ENCODE assay signal across 24 mouse cellular contexts in the genomic region with DNA sequence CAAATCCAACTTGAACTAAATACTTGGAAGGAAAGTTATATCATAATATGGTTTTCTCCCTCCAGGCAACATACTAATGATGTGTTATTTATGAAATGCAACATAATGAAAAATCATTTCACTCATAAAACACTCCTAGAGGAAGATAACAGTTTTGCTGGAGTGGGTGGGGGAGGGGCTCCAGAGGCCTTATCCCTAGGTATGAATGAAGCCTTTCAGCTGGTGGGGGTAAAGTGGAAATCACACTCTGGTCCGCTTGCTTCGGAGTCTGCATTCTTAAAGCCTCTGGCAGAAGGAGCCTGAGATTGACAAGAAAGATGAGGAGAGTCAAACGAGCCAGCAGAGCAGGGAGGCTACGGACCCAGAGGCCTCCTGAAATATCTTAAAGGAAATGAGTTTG.
DNase-seq lines count a peak whose midpoint lies in the region; ATAC-seq and TF ChIP-seq lines count a peak whose summit lies in the region.
"Had no signal": no experiment of that assay in that cellular context is flagged by ENCODE, and none has a peak within 500 bp of the region (broad histone marks: within the 10 kb centered on the region; RNA-seq: fewer than 3 reads in every experiment).

No protein-coding gene starts in this region.

- DNase-seq in lung, embryonic 14.5 days, result peak; percentile 90
- DNase-seq in lung, postnatal 25 days (ENCODE audit: low spot score), result no peak
- no peak for DNase-seq in lung, postnatal 36 days
- peak; percentile 48 for DNase-seq in lung, postnatal 10 days
- no peak for DNase-seq in lung, postnatal 14 days
- DNase-seq: adrenal gland, adult 8-10 months; adrenal gland, postnatal 14 days; adrenal gland, postnatal 36 days; B cell, adult 2 months; cerebellum, adult 11-12 months; cerebellum, adult 2 months; cerebellum, adult 9-10 months; cerebellum, postnatal 10 days; cerebellum, postnatal 25 days had no signal

- 0 out of 2 replicates have a peak overlapping the region, but pooled peaks have one; percentile 76 for H3K27ac ChIP-seq in lung, embryonic 14.5 days (ENCODE audit: low read depth)
- no peak overlapping the region for H3K27ac ChIP-seq in lung, embryonic 16.5 days (ENCODE audit: low read length)
- H3K27ac ChIP-seq: embryonic facial prominence, embryonic 10.5 days; embryonic facial prominence, embryonic 12.5 days; forebrain, embryonic 13.5 days; forebrain, embryonic 15.5 days had no signal

- no peak for TF ChIP-seq CTCF in lung, embryonic 14.5 days (IDR thresholded peaks at IDR 0.05; ENCODE audit: low read depth)

- no peak overlapping the region for H3K4me2 ChIP-seq in lung, embryonic 14.5 days
- H3K4me2 ChIP-seq in lung, embryonic 16.5 days (ENCODE audit: low read depth, low read length), result no peak overlapping the region
- H3K4me2 ChIP-seq: embryonic facial prominence, embryonic 12.5 days; forebrain, embryonic 13.5 days; forebrain, embryonic 15.5 days had no signal

- no peak overlapping the region for H3K4me3 ChIP-seq in lung, embryonic 14.5 days (ENCODE audit: low read depth, low read length)
- H3K4me3 ChIP-seq in lung, embryonic 16.5 days (ENCODE audit: low read length), result no peak overlapping the region
- H3K4me3 ChIP-seq: embryonic facial prominence, embryonic 10.5 days; embryonic facial prominence, embryonic 12.5 days; forebrain, embryonic 13.5 days; forebrain, embryonic 15.5 days had no signal

- H3K27me3 ChIP-seq in lung, embryonic 14.5 days (ENCODE audit: insufficient read depth, low read length), result no peaks in the 10 kb centered on the region
- H3K27me3 ChIP-seq in lung, embryonic 16.5 days (ENCODE audit: control insufficient read depth, insufficient read depth, low read depth, low read length), result no peaks in the 10 kb centered on the region
- H3K27me3 ChIP-seq: CH12.LX; embryonic facial prominence, embryonic 12.5 days; forebrain, embryonic 13.5 days; forebrain, embryonic 15.5 days; Patski had no signal

- H3K9ac ChIP-seq in lung, embryonic 14.5 days, result no peak overlapping the region
- H3K9ac ChIP-seq in lung, embryonic 16.5 days (ENCODE audit: low read length), result no peak overlapping the region
- H3K9ac ChIP-seq: embryonic facial prominence, embryonic 12.5 days; forebrain, embryonic 13.5 days; forebrain, embryonic 15.5 days had no signal

- 14% methylated on average over 4 of the region's 4 CpGs for WGBS in lung, embryonic 14.5 days
- 13% methylated on average over 4 of the region's 4 CpGs for WGBS in lung, embryonic 16.5 days

- H3K36me3 ChIP-seq in lung, embryonic 14.5 days (ENCODE audit: insufficient read depth), result no peaks in the 10 kb centered on the region
- no peaks in the 10 kb centered on the region for H3K36me3 ChIP-seq in lung, embryonic 16.5 days (ENCODE audit: control insufficient read depth, insufficient read depth, low read length)
- H3K36me3 ChIP-seq: embryonic facial prominence, embryonic 10.5 days; embryonic facial prominence, embryonic 12.5 days; forebrain, embryonic 15.5 days; G1E had no signal

- 0 out of 2 replicates have a peak, but pooled peaks cover 3% of the 10 kb centered on the region for H3K4me1 ChIP-seq in lung, embryonic 14.5 days (ENCODE audit: insufficient read depth)
- H3K4me1 ChIP-seq in lung, embryonic 16.5 days (replicated peaks; ENCODE audit: control insufficient read depth, insufficient read depth, low read length), result peaks cover 2% of the 10 kb centered on the region; the same call in 1 of the 2 replicates
- H3K4me1 ChIP-seq: embryonic facial prominence, embryonic 10.5 days; embryonic facial prominence, embryonic 12.5 days; forebrain, embryonic 13.5 days; forebrain, embryonic 15.5 days had no signal

- ATAC-seq in lung, embryonic 14.5 days (ENCODE audit: insufficient read depth), result peak; percentile 90
- ATAC-seq in lung, embryonic 16.5 days (ENCODE audit: low read depth), result peak; percentile 92
- ATAC-seq: activated CD4-positive, CD25-positive, alpha-beta regulatory T cell, adult 4 months; CD4-positive, CD25-positive, alpha-beta regulatory T cell, adult 4 months; forebrain, embryonic 13.5 days; forebrain, embryonic 15.5 days; Patski had no signal

- no peaks in the 10 kb centered on the region for H3K9me3 ChIP-seq in lung, embryonic 14.5 days (ENCODE audit: low read depth, low read length)
- H3K9me3 ChIP-seq in lung, embryonic 16.5 days (ENCODE audit: control insufficient read depth, low read length), result no peaks in the 10 kb centered on the region
- H3K9me3 ChIP-seq: embryonic facial prominence, embryonic 10.5 days; embryonic facial prominence, embryonic 12.5 days; forebrain, embryonic 13.5 days; forebrain, embryonic 15.5 days had no signal

Comparison
In these comparisons a context has a peak if more than half of its experiments do, and no peak if none do; other contexts are left out.
1. DNase-seq: peak in lung, embryonic 14.5 days (single experiment) and lung, postnatal 10 days (single experiment); none in lung, postnatal 25 days (single experiment), lung, postnatal 36 days (single experiment) and lung, postnatal 14 days (single experiment).